Mouse (Mus musculus) embryonic fibroblast, embryonic 13.5 days (primary cell): ENCODE measurements around the gene Anxa11. TPM values are rescaled to one million over a fixed set of nuclear protein-coding genes. Genes with fewer than 3 reads are reported as not detected.

ENCODE experiments used
- H3K27ac ChIP-seq: 2 replicates; pipeline ENCODE4 v1.5.1; 2012; ENCODE audit warnings: low read length, control low read depth, inconsistent platforms; ENCODE audit not compliant: insufficient read depth
- H3K4me1 ChIP-seq: 2 replicates; pipeline ENCODE4 v1.6.1; 2011; ENCODE audit warnings: low read length; ENCODE audit not compliant: control insufficient read depth, insufficient read depth
- H3K4me3 ChIP-seq: 2 replicates; pipeline ENCODE4 v1.5.1; 2011; ENCODE audit warnings: mild to moderate bottlenecking, control low read depth, low read length; ENCODE audit not compliant: insufficient read depth
- CTCF ChIP-seq: IDR thresholded peaks from 2 replicates; pipeline ENCODE4 v1.5.1; 2011; ENCODE audit warnings: mild to moderate bottlenecking, control low read depth, low read length, moderate library complexity, borderline replicate concordance; ENCODE audit not compliant: insufficient read depth
- POLR2A ChIP-seq: IDR thresholded peaks from 2 replicates; pipeline ENCODE4 v1.6.1; 2011; ENCODE audit warnings: low read depth, mild to moderate bottlenecking, control low read depth, low read length, moderate library complexity
- polyA plus RNA-seq: library from polyadenylated mRNA; stranded (reverse); fragments of >200 nt; gene quantifications from 2 replicates; pipeline ENCODE4 v1.2.4, GENCODE M21; 2011; ENCODE audit warnings: low read depth; ENCODE audit not compliant: missing spikeins, insufficient read length

The Anxa11 gene
- polyA plus RNA-seq, 1 experiment, result 29.5 TPM

DNA sequence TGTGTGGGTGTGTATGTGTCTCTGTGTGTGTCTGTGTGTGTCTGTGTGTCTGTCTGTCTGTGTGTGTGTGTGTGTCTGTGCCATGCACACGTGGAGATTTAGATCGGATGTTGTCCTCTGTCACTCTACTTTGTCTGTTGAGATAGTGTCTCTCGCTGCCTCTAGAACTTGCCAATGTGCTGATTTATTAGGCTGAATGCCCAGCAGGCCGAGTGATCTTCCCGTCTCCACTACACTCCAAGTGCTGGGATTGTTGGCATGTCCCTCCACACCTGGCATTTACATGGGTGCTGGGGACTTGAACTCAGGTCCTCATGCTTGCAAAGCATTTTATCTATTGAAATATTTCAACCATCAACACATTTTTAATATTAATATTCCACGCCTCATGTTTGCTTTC, 9.2 kb downstream of the Anxa11 start:
- Histone ChIP-seq H3K4me3 (no peak overlapping the region), H3K4me1 (0 out of 2 replicates have a peak, but pooled peaks cover 5% of the 10 kb centered on the region), H3K27ac (no peak overlapping the region)
- TF ChIP-seq CTCF (no peak), POLR2A (no peak)

DNA sequence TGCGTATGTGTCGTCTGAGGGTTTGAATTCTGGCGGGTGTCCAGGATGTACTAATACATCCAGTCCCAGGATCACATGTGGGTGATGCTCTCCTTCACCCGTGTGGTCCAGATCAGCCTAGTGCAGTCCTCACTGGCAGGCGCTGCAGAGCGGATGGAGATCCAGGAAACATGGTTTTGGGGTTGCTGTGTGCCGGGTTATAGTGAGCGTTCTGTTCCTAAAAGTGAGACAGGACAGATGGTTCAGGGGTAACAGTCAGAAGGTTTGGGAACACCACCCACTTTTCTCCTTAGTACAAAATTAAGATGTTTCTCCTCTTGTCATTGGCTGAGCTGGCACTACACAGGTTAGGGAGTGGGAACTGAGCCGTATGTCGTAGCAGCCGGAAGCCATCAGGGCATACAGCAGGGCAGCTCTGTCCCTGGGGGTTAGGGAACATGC, 10.2 kb downstream of the Anxa11 start:
- Histone ChIP-seq H3K4me1 (0 out of 2 replicates have a peak, but pooled peaks cover 3% of the 10 kb centered on the region), H3K4me3 (no peak overlapping the region), H3K27ac (no peak overlapping the region)
- TF ChIP-seq POLR2A (no peak), CTCF (no peak)

DNA sequence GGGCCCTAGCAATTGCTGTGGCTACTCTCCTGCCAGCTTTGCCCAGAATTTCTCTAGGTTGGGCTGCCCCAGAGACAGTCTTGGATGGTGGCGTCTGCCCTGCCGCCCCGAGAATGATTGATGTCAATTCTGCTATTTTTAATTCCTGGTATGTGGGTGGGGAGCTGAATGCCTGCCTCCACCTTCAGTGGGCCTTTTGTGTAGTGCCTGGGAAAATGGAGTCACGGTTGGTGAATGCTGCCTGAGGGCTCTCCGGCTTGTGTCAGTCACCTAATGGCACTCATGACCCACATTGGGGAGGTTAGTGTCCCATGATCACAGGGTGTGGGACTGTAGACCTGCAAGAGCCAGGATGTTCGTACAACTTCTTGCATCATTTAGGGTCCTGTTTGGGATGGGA, 11.3 kb downstream of the Anxa11 start:
- no peak overlapping the region for H3K4me3 ChIP-seq
- H3K27ac ChIP-seq, result no peak overlapping the region
- H3K4me1 ChIP-seq, result 0 out of 2 replicates have a peak, but pooled peaks cover 2% of the 10 kb centered on the region
- no peak for TF ChIP-seq POLR2A
- no peak for TF ChIP-seq CTCF

DNA sequence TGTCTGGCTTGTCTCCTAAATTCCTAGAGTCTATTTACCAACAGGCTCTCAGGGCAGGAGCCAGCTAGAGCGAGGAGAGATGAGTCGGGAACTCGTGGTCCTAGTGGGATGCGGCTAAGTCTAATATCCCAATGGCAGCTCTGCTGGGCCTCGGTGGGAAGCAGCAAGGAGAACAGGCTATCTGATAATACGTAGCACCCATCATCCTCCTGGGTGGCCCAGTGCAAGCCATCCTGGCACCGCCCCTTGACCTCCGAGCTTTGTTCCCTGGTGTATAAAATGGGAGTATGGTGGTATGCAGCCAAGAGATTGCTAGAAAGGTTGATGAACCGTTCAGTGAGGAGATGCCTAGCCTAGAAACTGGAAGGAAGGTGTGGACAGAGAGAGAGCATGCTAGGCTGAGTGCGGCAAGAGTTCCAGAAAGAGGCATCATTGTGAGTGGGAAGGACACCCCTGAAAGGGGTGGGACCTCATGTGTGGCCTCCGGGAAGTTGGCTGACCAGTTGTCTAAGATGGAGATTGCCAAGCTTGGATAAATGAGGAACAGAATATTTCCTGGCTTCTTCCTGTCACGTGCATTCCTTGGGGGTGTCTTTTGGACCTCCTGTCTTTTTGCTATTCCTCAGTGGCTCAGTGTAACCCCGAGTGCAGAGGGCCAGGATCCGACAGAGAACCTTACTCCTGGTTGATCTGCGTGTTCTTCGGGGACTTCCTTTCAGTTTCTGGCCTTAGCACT, 11.9 kb downstream of the Anxa11 start:
- Histone ChIP-seq H3K4me3 (no peak overlapping the region), H3K4me1 (0 out of 2 replicates have a peak, but pooled peaks cover 2% of the 10 kb centered on the region), H3K27ac (no peak overlapping the region)
- no peak for TF ChIP-seq CTCF
- TF ChIP-seq POLR2A, result no peak

DNA sequence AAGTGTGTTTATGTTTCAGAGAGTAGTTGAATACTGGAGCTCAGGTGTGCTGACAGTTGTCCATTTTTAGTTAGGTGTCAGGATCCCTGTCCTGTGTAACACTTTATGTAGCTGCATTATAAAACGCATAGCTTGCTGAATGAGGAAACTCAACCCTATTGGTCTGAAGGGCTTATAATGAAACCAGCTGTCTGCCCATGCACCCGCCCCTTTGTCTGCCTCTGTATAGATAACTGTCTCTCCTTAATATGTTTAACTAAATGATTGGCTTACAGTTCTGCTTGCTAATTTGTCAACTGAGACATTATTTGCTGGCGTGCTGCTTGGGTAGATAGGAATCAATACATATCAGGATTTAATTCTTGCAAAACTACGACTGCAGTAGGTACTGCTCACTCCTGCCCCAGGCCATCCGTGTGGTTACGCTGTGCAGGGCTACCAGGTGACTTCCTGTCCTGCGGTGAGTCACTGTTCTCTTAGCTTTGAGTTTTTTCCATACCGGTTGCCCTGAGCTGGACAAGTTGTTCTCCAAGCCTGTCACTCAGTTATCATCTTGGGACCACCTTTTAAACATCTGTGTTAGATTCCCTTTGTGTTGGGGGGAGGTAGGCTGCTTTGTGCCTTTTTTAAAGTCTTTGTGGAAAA, 13.4 kb downstream of the Anxa11 start:
- H3K4me3 ChIP-seq, result no peak overlapping the region
- 0 out of 2 replicates have a peak, but pooled peaks cover 2% of the 10 kb centered on the region for H3K4me1 ChIP-seq
- no peak overlapping the region for H3K27ac ChIP-seq
- no peak for TF ChIP-seq POLR2A
- no peak for TF ChIP-seq CTCF

DNA sequence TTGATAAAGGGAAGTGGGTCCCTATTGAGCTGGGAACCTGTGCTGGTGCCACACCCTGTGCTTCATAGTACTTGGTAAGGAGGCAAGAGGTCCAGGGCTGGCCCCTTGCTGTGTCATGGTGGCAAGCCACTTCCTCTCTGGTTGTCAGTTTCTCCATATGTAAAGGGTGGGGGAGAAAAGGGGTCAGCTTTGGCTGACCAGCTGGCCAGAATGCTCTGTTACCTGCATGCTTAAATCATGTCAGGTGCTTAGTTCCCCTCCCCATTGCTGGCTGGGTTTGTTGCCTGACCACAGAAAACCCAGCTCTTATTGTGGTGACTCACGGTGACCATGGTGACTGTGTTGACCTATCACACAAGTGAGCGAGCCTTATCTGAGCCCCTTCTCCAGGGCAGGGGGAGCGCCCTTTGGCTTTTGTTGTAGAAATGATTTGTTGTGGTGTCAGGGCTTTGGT, 15.2 kb downstream of the Anxa11 start:
- TF ChIP-seq CTCF, result no peak
- TF ChIP-seq POLR2A, result no peak
- no peak overlapping the region for H3K27ac ChIP-seq
- no peak overlapping the region for H3K4me3 ChIP-seq
- 0 out of 2 replicates have a peak, but pooled peaks cover 2% of the 10 kb centered on the region for H3K4me1 ChIP-seq

DNA sequence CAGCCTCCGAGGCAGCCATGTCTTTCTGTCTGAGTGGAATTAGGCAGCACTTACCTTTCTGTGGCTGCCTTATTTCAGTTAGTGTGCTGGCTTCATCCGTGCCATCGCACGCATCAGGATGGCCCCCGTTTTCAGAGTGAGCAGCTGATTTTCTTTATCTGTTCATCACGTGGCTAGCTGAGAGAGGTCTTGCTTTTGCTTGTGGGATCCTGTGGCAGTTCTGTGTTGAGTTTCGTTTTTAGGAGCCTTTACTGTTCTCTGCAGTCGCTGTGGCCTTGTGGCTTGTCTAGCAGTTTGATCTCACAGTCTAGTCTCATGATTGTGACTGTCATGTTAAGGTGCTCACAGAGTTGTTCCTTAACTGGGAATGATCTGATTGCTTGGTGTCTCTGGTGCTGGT, 16.0 kb downstream of the Anxa11 start:
- no peak for TF ChIP-seq CTCF
- TF ChIP-seq POLR2A, result no peak
- Histone ChIP-seq H3K4me3 (no peak overlapping the region), H3K27ac (no peak overlapping the region), H3K4me1 (0 out of 2 replicates have a peak, but pooled peaks cover 2% of the 10 kb centered on the region)

DNA sequence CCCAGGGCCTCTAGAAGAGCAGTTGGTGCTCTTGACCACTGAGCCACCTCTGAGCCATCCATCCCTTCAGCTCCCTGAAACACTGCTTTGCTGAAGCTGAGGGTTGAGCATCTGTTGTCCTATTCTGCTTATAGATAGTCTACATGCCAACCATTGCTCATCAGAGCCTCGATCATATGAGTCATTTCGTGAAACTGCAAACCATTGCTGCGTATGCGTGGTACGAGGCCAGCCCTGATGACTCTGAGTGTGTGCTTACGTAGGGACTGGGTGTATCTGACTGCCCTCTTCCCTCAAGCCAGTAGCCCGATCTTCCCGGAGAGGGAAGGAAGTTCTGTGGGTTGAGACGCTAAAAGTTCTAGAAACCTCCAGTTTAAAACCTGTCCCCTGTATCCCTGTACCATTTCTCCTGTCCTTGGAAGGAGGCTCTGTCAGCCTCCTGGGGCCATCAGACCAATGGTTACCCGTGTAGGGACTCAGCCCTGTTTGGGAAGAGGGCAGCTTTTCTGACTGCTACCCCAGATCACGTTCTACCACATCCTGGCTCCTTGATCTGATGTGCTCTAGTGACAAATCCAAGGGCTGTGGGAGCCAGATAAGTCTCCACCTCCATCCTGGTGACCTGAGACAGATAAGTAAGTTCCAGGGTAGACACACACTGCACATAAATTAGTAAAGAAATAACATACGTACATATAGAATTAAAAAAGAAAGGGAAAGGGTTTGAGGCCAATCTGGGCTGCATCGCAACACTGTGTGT, 20.0 kb downstream of the Anxa11 start:
- Histone ChIP-seq H3K4me1 (no peaks in the 10 kb centered on the region), H3K4me3 (no peak overlapping the region), H3K27ac (no peak overlapping the region)
- TF ChIP-seq CTCF (no peak), POLR2A (no peak)

DNA sequence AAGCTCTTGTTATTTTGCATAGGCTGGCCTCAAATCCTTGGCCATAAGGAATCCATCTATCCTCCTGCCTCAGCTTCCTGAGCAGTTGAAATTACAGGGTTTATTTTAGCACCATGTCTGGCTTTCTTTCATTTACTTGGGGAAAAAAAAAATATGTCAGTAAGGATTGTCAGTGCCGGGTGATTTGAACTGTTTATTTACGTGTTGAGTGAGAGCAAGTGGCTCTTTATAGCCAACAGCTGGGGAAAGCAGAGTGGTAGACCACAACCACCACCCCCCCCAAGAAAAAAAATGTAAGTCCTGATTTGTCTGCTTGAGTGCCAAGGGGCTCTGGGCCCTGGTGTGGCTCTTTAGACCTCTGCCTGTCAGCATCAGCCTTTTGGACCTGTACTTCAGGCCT, 21.8 kb downstream of the Anxa11 start:
- TF ChIP-seq POLR2A, result no peak
- no peak for TF ChIP-seq CTCF
- no peaks in the 10 kb centered on the region for H3K4me1 ChIP-seq
- no peak overlapping the region for H3K4me3 ChIP-seq
- no peak overlapping the region for H3K27ac ChIP-seq
